Mouse (Mus musculus) ES-E14 (cell line): ENCODE data around the gene Tenm3. TPM values are rescaled to one million over a fixed set of nuclear protein-coding genes. Genes with fewer than 3 reads are reported as not detected.

ENCODE experiments used
- DNase-seq: peaks from one replicate; pipeline ENCODE4 v3.0.0-alpha.2; 2013; ENCODE audit warnings: low read depth, low spot score
- H3K27ac ChIP-seq: 2 replicates; pipeline ENCODE4 v1.5.1; 2012; ENCODE audit warnings: low read depth, mild to moderate bottlenecking, low read length, moderate library complexity, mixed read lengths; ENCODE audit not compliant: poor library complexity, insufficient read depth, severe bottlenecking
- H3K36me3 ChIP-seq: 2 replicates; pipeline ENCODE4 v1.6.1; 2012; ENCODE audit warnings: mild to moderate bottlenecking, low read length, moderate library complexity, mixed read lengths; ENCODE audit not compliant: control insufficient read depth, poor library complexity, insufficient read depth, severe bottlenecking
- H3K4me1 ChIP-seq, 2 experiments: fragments of 150-350 bp in 1 of 2; sonication (generic) in 1 of 2; 2 replicates each; pipeline ENCODE4 v1.6.1; 2012; ENCODE audit warnings: low read length in 2 of 2, mild to moderate bottlenecking in 1 of 2, mixed read lengths in 1 of 2; ENCODE audit not compliant: control insufficient read depth in 2 of 2, insufficient read depth in 2 of 2, poor library complexity in 1 of 2
- H3K4me3 ChIP-seq, 2 experiments: fragments of 150-350 bp in 1 of 2; sonication (generic) in 1 of 2; 2 replicates each; pipeline ENCODE4 v1.5.1; 2012; ENCODE audit warnings: low read length in 2 of 2, low read depth in 1 of 2, mild to moderate bottlenecking in 1 of 2, mixed read lengths in 1 of 2; ENCODE audit not compliant: insufficient read depth in 1 of 2, poor library complexity in 1 of 2, severe bottlenecking in 1 of 2
- H3K9ac ChIP-seq: 2 replicates; pipeline ENCODE4 v1.6.1; 2012; ENCODE audit warnings: low read depth, mild to moderate bottlenecking, low read length, mixed read lengths; ENCODE audit not compliant: poor library complexity, insufficient read depth, severe bottlenecking
- H3K9me3 ChIP-seq: fragments of 150-350 bp; sonication (generic); 2 replicates; pipeline ENCODE4 v1.6.1; 2012; ENCODE audit warnings: low read depth, mild to moderate bottlenecking, low read length; ENCODE audit not compliant: control insufficient read depth, insufficient read depth
- CHD2 ChIP-seq: IDR thresholded peaks from 2 replicates; pipeline ENCODE4 v1.6.1; 2014; ENCODE audit warnings: mild to moderate bottlenecking, low read depth, low read length, inconsistent platforms
- HCFC1 ChIP-seq: IDR thresholded peaks from 2 replicates; pipeline ENCODE4 v1.6.1; 2012; ENCODE audit warnings: low read length, inconsistent platforms, borderline replicate concordance; ENCODE audit not compliant: insufficient read depth
- MAFK ChIP-seq: IDR thresholded peaks from 2 replicates; pipeline ENCODE4 v1.6.1; 2014; ENCODE audit warnings: mild to moderate bottlenecking, low read depth, low read length, inconsistent platforms; ENCODE audit not compliant: insufficient read depth
- ZC3H11A ChIP-seq: IDR thresholded peaks from 2 replicates; pipeline ENCODE4 v1.6.1; 2012; ENCODE audit warnings: low read depth, mild to moderate bottlenecking, inconsistent platforms, low read length, borderline replicate concordance
- ZNF384 ChIP-seq: IDR thresholded peaks from 2 replicates; pipeline ENCODE4 v1.6.1; 2012; ENCODE audit warnings: low read depth, low read length, inconsistent platforms
- in situ Hi-C, 2 experiments: fragments of 600-800 bp; cut with MboI; formaldehyde crosslinking; loops; one replicate each; pipeline ENCODE4 v1.15.1; 2025; ENCODE audit warnings: low sequenced_read_pairs in 2 of 2, inconsistent platforms in 1 of 2; ENCODE audit not compliant: unreplicated experiment in 2 of 2
- total RNA-seq: library from RNA; depleted of rRNA; stranded (reverse); fragments of 300-350 nt; gene quantifications from 2 replicates; pipeline ENCODE4 v1.2.3, GENCODE M21; 2012

Gene Tenm3
- total RNA-seq, 1 experiment = 33.5 TPM

- H3K9ac ChIP-seq = no peak overlapping the region
- in situ Hi-C loops = no loop called here
- H3K4me1 ChIP-seq = no peaks in the 10 kb centered on the region
- DNase-seq = no peak
- TF ChIP-seq MAFK = no peak
- no peak for TF ChIP-seq ZNF384
- TF ChIP-seq ZC3H11A = no peak
- no peak for TF ChIP-seq HCFC1
- TF ChIP-seq CHD2 = no peak
- H3K9me3 ChIP-seq = no peaks in the 10 kb centered on the region
- peaks cover 6% of the 10 kb centered on the region; the same call in 1 of the 2 replicates for H3K36me3 ChIP-seq
- no peak overlapping the region for H3K4me3 ChIP-seq
- no peak overlapping the region for H3K27ac ChIP-seq
Measured at GRCm38 (mm10) chr8:48243876-48244275, 599.9 kb downstream of the Tenm3 start.

- no peak for TF ChIP-seq ZNF384
- TF ChIP-seq HCFC1 = no peak
- TF ChIP-seq ZC3H11A = no peak
- TF ChIP-seq CHD2 = no peak
- TF ChIP-seq MAFK = no peak
- H3K27ac ChIP-seq = no peak overlapping the region
- no peak overlapping the region for H3K4me3 ChIP-seq
- no peak overlapping the region for H3K9ac ChIP-seq
- H3K36me3 ChIP-seq = peaks cover 9% of the 10 kb centered on the region; the same call in 1 of the 2 replicates
- no peaks in the 10 kb centered on the region for H3K4me1 ChIP-seq
- in situ Hi-C loops = no loop called here
- H3K9me3 ChIP-seq = no peaks in the 10 kb centered on the region
- DNase-seq = no peak
Measured at GRCm38 (mm10) chr8:48240917-48241531, 602.7 kb downstream of the Tenm3 start.

DNA sequence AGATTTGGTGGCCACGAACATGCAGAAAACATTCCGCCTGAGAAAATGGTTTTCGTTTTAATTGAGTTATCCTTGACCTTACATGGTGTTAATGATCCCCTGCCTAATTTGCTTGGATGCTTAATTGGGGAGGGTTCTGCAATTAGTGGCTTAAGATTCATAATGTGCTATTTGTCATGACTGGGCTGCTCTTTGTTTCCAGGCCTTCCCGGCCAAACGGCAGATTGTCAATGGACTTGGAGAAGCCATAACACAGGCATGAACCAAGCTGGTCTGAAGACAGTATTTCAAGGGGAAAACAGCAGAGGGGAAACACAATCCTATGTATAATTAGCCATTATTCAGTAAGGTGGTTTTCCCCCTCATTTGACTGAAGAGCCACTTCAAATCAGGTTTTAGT, 606.8 kb downstream of the Tenm3 start:
- Histone ChIP-seq H3K27ac (no peak overlapping the region), H3K9ac (no peak overlapping the region), H3K4me3 (no peak overlapping the region), H3K4me1 (no peaks in the 10 kb centered on the region), H3K36me3 (peaks cover 9% of the 10 kb centered on the region; the same call in 1 of the 2 replicates), H3K9me3 (no peaks in the 10 kb centered on the region)
- DNase-seq = no peak
- in situ Hi-C loops = no loop called here
- no peak for TF ChIP-seq MAFK
- no peak for TF ChIP-seq ZNF384
- no peak for TF ChIP-seq ZC3H11A
- TF ChIP-seq CHD2 = no peak
- TF ChIP-seq HCFC1 = no peak

GRCm38 (mm10) chr8:48232927-48233326, 610.8 kb downstream of the Tenm3 start:
- TF ChIP-seq HCFC1 (no peak), ZNF384 (no peak), MAFK (no peak), CHD2 (no peak), ZC3H11A (no peak)
- DNase-seq = no peak
- H3K9ac ChIP-seq = no peak overlapping the region
- in situ Hi-C loops = no loop called here
- no peak overlapping the region for H3K27ac ChIP-seq
- no peaks in the 10 kb centered on the region for H3K9me3 ChIP-seq
- peaks cover 0 to 2% of the 10 kb centered on the region in 2 experiments; a peak in 2 of 4 replicates for H3K4me1 ChIP-seq
- no peak overlapping the region for H3K4me3 ChIP-seq
- peaks cover 2% of the 10 kb centered on the region; the same call in 1 of the 2 replicates for H3K36me3 ChIP-seq

- H3K4me3 ChIP-seq = no peak overlapping the region
- H3K36me3 ChIP-seq = peaks cover 2% of the 10 kb centered on the region; the same call in 1 of the 2 replicates
- in situ Hi-C loops = no loop called here
- no peak overlapping the region for H3K27ac ChIP-seq
- no peaks in the 10 kb centered on the region for H3K9me3 ChIP-seq
- no peak for DNase-seq
- H3K4me1 ChIP-seq = peaks cover 0 to 2% of the 10 kb centered on the region in 2 experiments; a peak in 2 of 4 replicates
- H3K9ac ChIP-seq = no peak overlapping the region
- TF ChIP-seq CHD2 (no peak), ZC3H11A (no peak), MAFK (no peak), ZNF384 (no peak), HCFC1 (no peak)
Measured at GRCm38 (mm10) chr8:48231882-48232281, 611.9 kb downstream of the Tenm3 start.
